Mouse (Mus musculus) MEL (cell line): ENCODE measurements around the gene 9130008F23Rik. TPM values are rescaled to one million over a fixed set of nuclear protein-coding genes. Genes with fewer than 3 reads are reported as not detected.

Source experiments
- DNase-seq: peaks from one replicate; pipeline ENCODE4 v3.0.0; 2011; ENCODE audit warnings: low read depth, low spot score
- H3K27ac ChIP-seq: 2 replicates; pipeline ENCODE4 v1.5.1; 2012; ENCODE audit warnings: low read depth, mild to moderate bottlenecking, control low read depth, low read length, moderate library complexity; ENCODE audit not compliant: control insufficient read depth
- H3K27me3 ChIP-seq, 2 experiments: fragments of 150-350 bp in 1 of 2; sonication (generic) in 1 of 2; 2 replicates each; pipeline ENCODE4 v1.6.1; 2012; ENCODE audit warnings: low read length in 2 of 2, mild to moderate bottlenecking in 2 of 2, improper control_type of control experiment in 1 of 2, moderate library complexity in 1 of 2; ENCODE audit not compliant: insufficient read depth in 2 of 2, control insufficient read depth in 1 of 2
- H3K36me3 ChIP-seq, 2 experiments: 2 replicates each; pipeline ENCODE4 v1.6.1; 2012 to 2014; ENCODE audit warnings: low read length in 2 of 2, improper control_type of control experiment in 1 of 2, inconsistent platforms in 1 of 2, mild to moderate bottlenecking in 1 of 2; ENCODE audit not compliant: insufficient read depth in 2 of 2, control insufficient read depth in 1 of 2
- H3K4me1 ChIP-seq, 2 experiments: fragments of 150-350 bp in 1 of 2; sonication (generic) in 1 of 2; 2 replicates each; pipeline ENCODE4 v1.6.1; 2012; ENCODE audit warnings: low read length in 2 of 2, improper control_type of control experiment in 1 of 2, mild to moderate bottlenecking in 1 of 2; ENCODE audit not compliant: insufficient read depth in 2 of 2, control insufficient read depth in 1 of 2
- H3K4me3 ChIP-seq, 2 experiments: fragments of 150-350 bp in 1 of 2; sonication (generic) in 1 of 2; 2 replicates each; pipeline ENCODE4 v1.5.1; 2012; ENCODE audit warnings: low read depth in 2 of 2, low read length in 2 of 2, mild to moderate bottlenecking in 2 of 2, moderate library complexity in 2 of 2, control low read depth in 1 of 2, improper control_type of control experiment in 1 of 2; ENCODE audit not compliant: control insufficient read depth in 1 of 2, insufficient read depth in 1 of 2
- H3K79me2 ChIP-seq: 2 replicates; pipeline ENCODE4 v1.6.1; 2012; ENCODE audit warnings: mild to moderate bottlenecking, low read length, moderate library complexity; ENCODE audit not compliant: control insufficient read depth, poor library complexity, insufficient read depth
- H3K9ac ChIP-seq: 2 replicates; pipeline ENCODE4 v1.6.1; 2012; ENCODE audit warnings: low read depth, mild to moderate bottlenecking, control low read depth, low read length, moderate library complexity; ENCODE audit not compliant: control insufficient read depth, poor library complexity, severe bottlenecking
- H3K9me3 ChIP-seq: fragments of 150-350 bp; sonication (generic); replicated peaks from 2 replicates; pipeline ENCODE4 v1.6.1; 2012; ENCODE audit warnings: mild to moderate bottlenecking, low read length, improper control_type of control experiment, moderate library complexity; ENCODE audit not compliant: insufficient read depth
- CHD1 ChIP-seq: IDR thresholded peaks from 2 replicates; pipeline ENCODE4 v1.6.1; 2012; ENCODE audit warnings: low read depth, mild to moderate bottlenecking, inconsistent platforms, low read length, improper control_type of control experiment
- E2F4 ChIP-seq: IDR thresholded peaks from 2 replicates; pipeline ENCODE4 v1.6.1; 2011; ENCODE audit warnings: low read depth, low read length, improper control_type of control experiment, borderline replicate concordance
- EP300 ChIP-seq, 2 experiments: IDR thresholded peaks; 2 replicates each; pipeline ENCODE4 v1.6.1; 2011; ENCODE audit warnings: improper control_type of control experiment in 2 of 2, low read length in 2 of 2, low read depth in 1 of 2, mild to moderate bottlenecking in 1 of 2
- ETS1 ChIP-seq: IDR thresholded peaks from 2 replicates; pipeline ENCODE4 v1.6.1; 2012; ENCODE audit warnings: low read depth, mild to moderate bottlenecking, inconsistent platforms, low read length, improper control_type of control experiment, moderate library complexity
- JUND ChIP-seq: IDR thresholded peaks from 2 replicates; pipeline ENCODE4 v1.6.1; 2011; ENCODE audit warnings: low read depth, mild to moderate bottlenecking, improper control_type of control experiment, low read length
- MAX ChIP-seq: IDR thresholded peaks from 2 replicates; pipeline ENCODE4 v1.6.1; 2011; ENCODE audit warnings: low read length, improper control_type of control experiment
- MEF2A ChIP-seq: IDR thresholded peaks from 2 replicates; pipeline ENCODE4 v1.6.1; 2014; ENCODE audit warnings: low read depth, mild to moderate bottlenecking, inconsistent platforms, low read length, improper control_type of control experiment; ENCODE audit not compliant: poor library complexity, insufficient replicate concordance, severe bottlenecking; ENCODE audit errors: extremely low read depth
- MYB ChIP-seq: IDR thresholded peaks from 2 replicates; pipeline ENCODE4 v1.6.1; 2011; ENCODE audit warnings: mild to moderate bottlenecking, low read depth, low read length, improper control_type of control experiment
- POLR2A ChIP-seq, 2 experiments: IDR thresholded peaks; 2 replicates each; pipeline ENCODE4 v1.6.1; 2011 to 2012; ENCODE audit warnings: low read length in 2 of 2, mild to moderate bottlenecking in 2 of 2, control low read depth in 1 of 2, improper control_type of control experiment in 1 of 2, low read depth in 1 of 2, moderate library complexity in 1 of 2; ENCODE audit not compliant: control insufficient read depth in 1 of 2, insufficient read depth in 1 of 2, poor library complexity in 1 of 2
- POLR2AphosphoS2 ChIP-seq: IDR thresholded peaks from 2 replicates; pipeline ENCODE4 v1.6.1; 2011; ENCODE audit warnings: low read length, improper control_type of control experiment
- POLR2AphosphoS5 ChIP-seq: IDR thresholded peaks from 2 replicates; pipeline ENCODE4 v1.6.1; 2012; ENCODE audit warnings: low read depth, borderline replicate concordance, mild to moderate bottlenecking, inconsistent platforms, low read length, moderate library complexity, mixed read lengths
- RAD21 ChIP-seq: IDR thresholded peaks from 2 replicates; pipeline ENCODE4 v1.6.1; 2011; ENCODE audit warnings: mild to moderate bottlenecking, low read depth, low read length, improper control_type of control experiment
- SIN3A ChIP-seq: IDR thresholded peaks from 2 replicates; pipeline ENCODE4 v1.6.1; 2012; ENCODE audit warnings: low read length, improper control_type of control experiment, inconsistent platforms
- TCF12 ChIP-seq: IDR thresholded peaks from 2 replicates; pipeline ENCODE4 v1.6.1; 2014; ENCODE audit warnings: low read depth, mild to moderate bottlenecking, inconsistent platforms, low read length, improper control_type of control experiment, moderate library complexity
- USF1 ChIP-seq: IDR thresholded peaks from 2 replicates; pipeline ENCODE4 v1.6.1; 2014; ENCODE audit warnings: low read depth, mild to moderate bottlenecking, inconsistent platforms, low read length, improper control_type of control experiment, moderate library complexity
- ZC3H11A ChIP-seq: IDR thresholded peaks from 2 replicates; pipeline ENCODE4 v1.6.1; 2012; ENCODE audit warnings: low read depth, mild to moderate bottlenecking, inconsistent platforms, low read length, improper control_type of control experiment
- ZNF384 ChIP-seq: IDR thresholded peaks from 2 replicates; pipeline ENCODE4 v1.6.1; 2012; ENCODE audit warnings: low read depth, mild to moderate bottlenecking, inconsistent platforms, low read length, improper control_type of control experiment
- polyA plus RNA-seq, 2 experiments: library from polyadenylated mRNA; stranded (reverse) in 1 of 2; unstranded in 1 of 2; fragments of >175 nt in 1 of 2; fragments of >200 nt in 1 of 2; gene quantifications; 2 replicates each; pipeline versions ENCODE4 v1.2.1 to v1.2.4; 2012; ENCODE audit warnings: low replicate concordance in 2 of 2, low read depth in 1 of 2; ENCODE audit not compliant: insufficient read length in 2 of 2, insufficient read depth in 1 of 2, missing spikeins in 1 of 2
- total RNA-seq: library from RNA; depleted of rRNA; stranded (reverse); fragments of 300-350 nt; gene quantifications from 2 replicates; pipeline ENCODE4 v1.2.3, GENCODE M21; 2012; rRNA removed

Gene 9130008F23Rik
- total RNA-seq (1.2 and 1.3 TPM in 2 replicates), polyA plus RNA-seq (1 to 10 TPM in 1 of 2 experiments, not detected in 1; 1.1 TPM)

- Histone ChIP-seq H3K9me3 (no peaks in the 10 kb centered on the region), H3K27ac (peak within 1 kb of the TSS; percentile 41), H3K9ac (peak within 1 kb of the TSS; percentile 59), H3K4me3 (peak within 1 kb of the TSS; percentile 72 to 94), H3K4me1 (peaks cover 10 to 13% of the 10 kb centered on the region in 2 experiments), H3K36me3 (peaks cover 0 to 27% of the 10 kb centered on the region in 2 experiments; a peak in 2 of 4 replicates), H3K27me3 (no peaks in the 10 kb centered on the region), H3K79me2 (peaks cover 5% of the 10 kb centered on the region; the same call in 1 of the 2 replicates)
- no peak for TF ChIP-seq ETS1
- TF ChIP-seq CHD1 = no peak
- TF ChIP-seq EP300 (IDR thresholded peaks at IDR 0.05; ENCODE audit: low read depth in 1 of 2, low read length in 2 of 2) = no peak
- no peak for TF ChIP-seq E2F4
- TF ChIP-seq MYB = no peak
- TF ChIP-seq POLR2A (IDR thresholded peaks at IDR 0.05; ENCODE audit: control insufficient read depth in 1 of 2, insufficient read depth in 1 of 2, low read depth in 1 of 2, low read length in 2 of 2, poor library complexity in 1 of 2) = peak in 1 of 2 experiments; percentile 54; a peak in 1 of 4 replicates
- TF ChIP-seq POLR2AphosphoS2 = no peak
- TF ChIP-seq SIN3A = peak; percentile 34
- DNase-seq = peak; percentile 76
Observed at GRCm38 (mm10) chr17:40879924-40880691, at the start of gene 9130008F23Rik. Gene 9130008F23Rik, minus strand, starts transcription at chr17:40880559.

- no peaks in the 10 kb centered on the region for H3K79me2 ChIP-seq
- H3K27ac ChIP-seq = no peak overlapping the region
- DNase-seq = no peak
- H3K36me3 ChIP-seq = no peaks in the 10 kb centered on the region
- TF ChIP-seq ZNF384 = peak; percentile 65
- peak; percentile 70; the same call in 1 of the 2 replicates for TF ChIP-seq TCF12
- TF ChIP-seq POLR2AphosphoS2 = no peak
- TF ChIP-seq EP300 (IDR thresholded peaks at IDR 0.05; ENCODE audit: low read depth in 1 of 2, low read length in 2 of 2) = peak; percentile 22 to 38; a peak in 1 of 4 replicates
- 0 out of 2 replicates have a peak, but pooled peaks have one; percentile 16 for TF ChIP-seq ETS1
- H3K9ac ChIP-seq = no peak overlapping the region
- no peaks in the 10 kb centered on the region for H3K27me3 ChIP-seq
- H3K4me3 ChIP-seq = no peak overlapping the region
- H3K4me1 ChIP-seq = no peaks in the 10 kb centered on the region
- no peaks in the 10 kb centered on the region for H3K9me3 ChIP-seq
Observed at GRCm38 (mm10) chr17:40915499-40915898, 35.1 kb upstream of the 9130008F23Rik start.

- TF ChIP-seq RAD21 (no peak), MEF2A (no peak), USF1 (no peak), POLR2AphosphoS5 (no peak), ZC3H11A (no peak), MAX (no peak), JUND (no peak)
Observed at GRCm38 (mm10) chr17:40914250-40914649, 33.9 kb upstream of the 9130008F23Rik start, which contains the start of gene Glyatl3. Gene Glyatl3, minus strand, starts transcription at chr17:40914350.

More at GRCm38 (mm10) chr17:40914250-40914649, 33.9 kb upstream of the 9130008F23Rik start, which contains the start of gene Glyatl3:
- H3K79me2 ChIP-seq = no peaks in the 10 kb centered on the region
- no peaks in the 10 kb centered on the region for H3K27me3 ChIP-seq
- no peaks in the 10 kb centered on the region for H3K9me3 ChIP-seq
- no peaks in the 10 kb centered on the region for H3K4me1 ChIP-seq
- H3K9ac ChIP-seq = no peak within 1 kb of the TSS
- H3K4me3 ChIP-seq = no peak within 1 kb of the TSS
- no peak within 1 kb of the TSS for H3K27ac ChIP-seq
- DNase-seq = no peak
- no peaks in the 10 kb centered on the region for H3K36me3 ChIP-seq
